Comparison of ENCODE assay signal across 10 mouse cellular contexts in genomic region chr4:46544313-46544712, GRCm38 (mm10). TPM values are rescaled to one million over a fixed set of nuclear protein-coding genes. Genes with fewer than 3 reads are reported as not detected.
DNase-seq lines count a peak whose midpoint lies in the region; ATAC-seq and TF ChIP-seq lines count a peak whose summit lies in the region.
"Had no signal": no experiment of that assay in that cellular context is flagged by ENCODE, and none has a peak within 500 bp of the region (broad histone marks: within the 10 kb centered on the region; RNA-seq: fewer than 3 reads in every experiment).

No protein-coding gene starts in this region.

- H3K4me1 ChIP-seq in midbrain, postnatal 0 days (ENCODE audit: insufficient read depth, low read length): no peaks in the 10 kb centered on the region
- no peaks in the 10 kb centered on the region for H3K4me1 ChIP-seq in midbrain, embryonic 14.5 days (ENCODE audit: control insufficient read depth, insufficient read depth, low read length)
- no peaks in the 10 kb centered on the region for H3K4me1 ChIP-seq in forebrain, embryonic 12.5 days

- peaks cover 21% of the 10 kb centered on the region for H3K36me3 ChIP-seq in midbrain, postnatal 0 days (ENCODE audit: insufficient read depth, low read length)
- 0 out of 2 replicates have a peak, but pooled peaks cover 3% of the 10 kb centered on the region for H3K36me3 ChIP-seq in midbrain, embryonic 14.5 days (ENCODE audit: control insufficient read depth, insufficient read depth, low read length)
- H3K36me3 ChIP-seq in forebrain, embryonic 12.5 days (replicated peaks): no peaks in the 10 kb centered on the region

- no peak overlapping the region for H3K4me3 ChIP-seq in midbrain, postnatal 0 days (ENCODE audit: low read depth, low read length)
- no peak overlapping the region for H3K4me3 ChIP-seq in midbrain, embryonic 14.5 days (replicated peaks; ENCODE audit: low read depth, low read length)
- no peak overlapping the region for H3K4me3 ChIP-seq in forebrain, embryonic 12.5 days (replicated peaks)

- H3K4me2 ChIP-seq in midbrain, postnatal 0 days (ENCODE audit: low read depth, low read length, poor library complexity, severe bottlenecking): no peak overlapping the region
- H3K4me2 ChIP-seq in midbrain, embryonic 14.5 days (ENCODE audit: low read length): no peak overlapping the region
- no peak overlapping the region for H3K4me2 ChIP-seq in forebrain, embryonic 12.5 days

- no peaks in the 10 kb centered on the region for H3K9me3 ChIP-seq in midbrain, postnatal 0 days (ENCODE audit: low read length)
- no peaks in the 10 kb centered on the region for H3K9me3 ChIP-seq in midbrain, embryonic 14.5 days (ENCODE audit: control insufficient read depth, low read length)
- H3K9me3 ChIP-seq in forebrain, embryonic 12.5 days: no peaks in the 10 kb centered on the region

- ATAC-seq in cerebellum, adult (ENCODE audit: insufficient number of reproducible peaks, low FRiP score, low TSS enrichment): no peak
- no peak for ATAC-seq in midbrain, postnatal 0 days (ENCODE audit: low FRiP score)
- ATAC-seq in midbrain, embryonic 14.5 days (ENCODE audit: low FRiP score, low TSS enrichment): no peak
- ATAC-seq in common myeloid progenitor, adult 5-6 weeks (replicated peaks; ENCODE audit: low read depth, poor library complexity, severe bottlenecking): peak; percentile 82; the same call in 1 of the 2 replicates
- no peak for ATAC-seq in forebrain, embryonic 12.5 days (ENCODE audit: low FRiP score)
- ATAC-seq: Patski had no signal

- H3K27me3 ChIP-seq in midbrain, postnatal 0 days (ENCODE audit: insufficient read depth, low read length): no peaks in the 10 kb centered on the region
- no peaks in the 10 kb centered on the region for H3K27me3 ChIP-seq in midbrain, embryonic 14.5 days (ENCODE audit: control insufficient read depth, insufficient read depth, low read length)
- peaks cover 4% of the 10 kb centered on the region; the same call in 1 of the 2 replicates for H3K27me3 ChIP-seq in forebrain, embryonic 12.5 days
- H3K27me3 ChIP-seq: Patski had no signal

- peak; percentile 70 to 84 for DNase-seq in cerebellum, postnatal 10 days
- DNase-seq in midbrain, postnatal 0 days (ENCODE audit: low spot score): peak; percentile 31
- no peak for DNase-seq in midbrain, embryonic 14.5 days
- peak; percentile 75 to 89 for DNase-seq in spleen, postnatal 4 days (ENCODE audit: low spot score in 2 of 2)
- no peak for DNase-seq in kidney, adult 8-10 months
- DNase-seq: gastrocnemius, postnatal 14 days had no signal

- WGBS in midbrain, postnatal 0 days: 25% methylated on average over 1 of the region's 1 CpGs
- 38% methylated on average over 1 of the region's 1 CpGs for WGBS in midbrain, embryonic 14.5 days
- WGBS in forebrain, embryonic 12.5 days: 43% methylated on average over 1 of the region's 1 CpGs

- TF ChIP-seq CTCF in midbrain, postnatal 0 days (IDR thresholded peaks at IDR 0.05): peak; percentile 54

- H3K9ac ChIP-seq in midbrain, postnatal 0 days (replicated peaks; ENCODE audit: low read length, poor library complexity, severe bottlenecking): no peak overlapping the region
- no peak overlapping the region for H3K9ac ChIP-seq in midbrain, embryonic 14.5 days (replicated peaks; ENCODE audit: low read length)
- no peak overlapping the region for H3K9ac ChIP-seq in forebrain, embryonic 12.5 days

- no peak overlapping the region for H3K27ac ChIP-seq in midbrain, postnatal 0 days (ENCODE audit: low read depth, low read length)
- no peak overlapping the region for H3K27ac ChIP-seq in midbrain, embryonic 14.5 days (replicated peaks; ENCODE audit: low read depth, low read length)
- no peak overlapping the region for H3K27ac ChIP-seq in forebrain, embryonic 12.5 days

RNA-seq across cellular contexts. Expression of gene Trim14, which starts 8.4 kb away (rescaled TPM):
- total RNA-seq in midbrain, postnatal 0 days (2014; rRNA removed): 0.47 and 1.8 TPM in 2 replicates
- 0.75 and 1.4 TPM in 2 replicates for polyA plus RNA-seq in midbrain, postnatal 0 days (2015; fragmentation: Nextera tagmentation; extraction: Ambion mirVana)
- polyA plus RNA-seq in midbrain, embryonic 14.5 days (2014; fragmentation: Nextera tagmentation; extraction: Ambion mirVana): 0.96 and 2.4 TPM in 2 replicates
- 24.2 and 28.0 TPM in 2 replicates for total RNA-seq in common myeloid progenitor, adult 5-6 weeks (2017)
- polyA plus RNA-seq in forebrain, embryonic 12.5 days (2016; fragmentation: Nextera tagmentation; extraction: Ambion mirVana): 0.95 and 1.7 TPM in 2 replicates

RNA-seq across cellular contexts. Expression of gene Nans, which starts 55.3 kb away (rescaled TPM):
- total RNA-seq in midbrain, postnatal 0 days (2014; rRNA removed): 92.0 and 94.5 TPM in 2 replicates
- polyA plus RNA-seq in midbrain, postnatal 0 days (2015; fragmentation: Nextera tagmentation; extraction: Ambion mirVana): 56.9 and 59.6 TPM in 2 replicates
- polyA plus RNA-seq in midbrain, embryonic 14.5 days (2014; fragmentation: Nextera tagmentation; extraction: Ambion mirVana): 47.3 and 47.5 TPM in 2 replicates
- 57.9 and 65.7 TPM in 2 replicates for total RNA-seq in common myeloid progenitor, adult 5-6 weeks (2017)
- 63.5 and 75.8 TPM in 2 replicates for polyA plus RNA-seq in forebrain, embryonic 12.5 days (2016; fragmentation: Nextera tagmentation; extraction: Ambion mirVana)

RNA-seq across cellular contexts. Expression of gene Coro2a, which starts 57.7 kb away (rescaled TPM):
- total RNA-seq in midbrain, postnatal 0 days (2014; rRNA removed): 24.4 and 33.2 TPM in 2 replicates
- 7.0 and 7.8 TPM in 2 replicates for polyA plus RNA-seq in midbrain, postnatal 0 days (2015; fragmentation: Nextera tagmentation; extraction: Ambion mirVana)
- polyA plus RNA-seq in midbrain, embryonic 14.5 days (2014; fragmentation: Nextera tagmentation; extraction: Ambion mirVana): 5.1 and 5.4 TPM in 2 replicates
- 47.3 and 61.3 TPM in 2 replicates for total RNA-seq in common myeloid progenitor, adult 5-6 weeks (2017)
- polyA plus RNA-seq in forebrain, embryonic 12.5 days (2016; fragmentation: Nextera tagmentation; extraction: Ambion mirVana): 1.7 and 2.8 TPM in 2 replicates

Comparison
In these comparisons a context has a peak if more than half of its experiments do, and no peak if none do; other contexts are left out.
1. DNase-seq: peak in cerebellum, postnatal 10 days (2 of 2), midbrain, postnatal 0 days (single experiment) and spleen, postnatal 4 days (2 of 2); none in midbrain, embryonic 14.5 days (single experiment) and kidney, adult 8-10 months (0 of 2).